Mouse (Mus musculus): Measurements from ENCODE around the gene Wdr54. TPM values are rescaled to one million over a fixed set of nuclear protein-coding genes. Genes with fewer than 3 reads are reported as not detected.

The Wdr54 gene
- polyA plus RNA-seq, 1 experiment from 2014 or later = 0.59 TPM

GRCm38 (mm10) chr6:83101688-83102556, 54.3 kb downstream of the Wdr54 start:
- Histone ChIP-seq H3K36me3 (replicated peaks) (peaks cover 15% of the 10 kb centered on the region; the same call in 1 of the 2 replicates), H3K9ac (peak overlapping the region; percentile 78), H3K27me3 (peaks cover 23% of the 10 kb centered on the region), H3K27ac (replicated peaks) (peak overlapping the region; percentile 81), H3K9me3 (replicated peaks) (no peaks in the 10 kb centered on the region), H3K4me3 (replicated peaks) (peak overlapping the region; percentile 73), H3K4me2 (peak overlapping the region; percentile 100), H3K4me1 (replicated peaks) (peaks cover 29% of the 10 kb centered on the region)
- WGBS (ENCODE audit: insufficient replicate concordance) = under 1% methylated on average over 74 of the region's 74 CpGs
- ATAC-seq (ENCODE audit: insufficient read depth) = peak; percentile 76

GRCm38 (mm10) chr6:83101316-83101687, 54.9 kb downstream of the Wdr54 start, which contains the start of the genes Ccdc142 and Gm42688:
TSS of gene Ccdc142 (plus strand) at chr6:83101601.
TSS of gene Gm42688 (plus strand) at chr6:83101617.
- Histone ChIP-seq H3K36me3 (replicated peaks) (peaks cover 11% of the 10 kb centered on the region; the same call in 1 of the 2 replicates), H3K4me3 (replicated peaks) (peak within 1 kb of the TSS; percentile 73), H3K4me1 (replicated peaks) (peaks cover 29% of the 10 kb centered on the region), H3K9me3 (replicated peaks) (no peaks in the 10 kb centered on the region), H3K9ac (peak within 1 kb of the TSS; percentile 78), H3K27ac (replicated peaks) (peak within 1 kb of the TSS; percentile 81), H3K4me2 (peak within 1 kb of the TSS; percentile 100), H3K27me3 (peaks cover 26% of the 10 kb centered on the region)
- WGBS (ENCODE audit: insufficient replicate concordance) = 1% methylated on average over 25 of the region's 25 CpGs
- ATAC-seq (ENCODE audit: insufficient read depth) = peak; percentile 79

Other genes with a start within 250 kb of the Wdr54 start
- gene Sema4f, start 216.6 kb downstream of the Wdr54 start, polyA plus RNA-seq (2015; fragmentation: Nextera tagmentation; extraction: Ambion mirVana) = 0.06 and 0.10 TPM in 2 replicates
- 11.0 and 12.3 TPM in 2 replicates for gene M1ap, start 209.5 kb downstream of the Wdr54 start, polyA plus RNA-seq (2015; fragmentation: Nextera tagmentation; extraction: Ambion mirVana)
- 19.9 and 21.1 TPM in 2 replicates for gene Dok1, start 122.9 kb downstream of the Wdr54 start, polyA plus RNA-seq (2015; fragmentation: Nextera tagmentation; extraction: Ambion mirVana)
- gene Loxl3, start 122.2 kb downstream of the Wdr54 start, polyA plus RNA-seq (2015; fragmentation: Nextera tagmentation; extraction: Ambion mirVana) = 1.7 and 2.1 TPM in 2 replicates
- 189 and 201 TPM in 2 replicates for gene Aup1, start 101.9 kb downstream of the Wdr54 start, polyA plus RNA-seq (2015; fragmentation: Nextera tagmentation; extraction: Ambion mirVana)
- 87.9 and 93.6 TPM in 2 replicates for gene Htra2, start 101.1 kb downstream of the Wdr54 start, polyA plus RNA-seq (2015; fragmentation: Nextera tagmentation; extraction: Ambion mirVana)
- gene Dqx1, start 98.6 kb downstream of the Wdr54 start, polyA plus RNA-seq (2015; fragmentation: Nextera tagmentation; extraction: Ambion mirVana) = 6.8 and 7.8 TPM in 2 replicates
- not detected in 2 replicates for gene Tlx2, start 86.1 kb downstream of the Wdr54 start, polyA plus RNA-seq (2015; fragmentation: Nextera tagmentation; extraction: Ambion mirVana)
- 18.6 and 18.7 TPM in 2 replicates for gene Pcgf1, start 78.5 kb downstream of the Wdr54 start, polyA plus RNA-seq (2015; fragmentation: Nextera tagmentation; extraction: Ambion mirVana)
- gene Lbx2, start 70.0 kb downstream of the Wdr54 start, polyA plus RNA-seq (2015; fragmentation: Nextera tagmentation; extraction: Ambion mirVana) = 0.38 and 0.39 TPM in 2 replicates
- gene Ccdc142, start 54.8 kb downstream of the Wdr54 start, polyA plus RNA-seq (2015; fragmentation: Nextera tagmentation; extraction: Ambion mirVana) = 0.93 and 1.0 TPM in 2 replicates
- gene Gm42688, start 54.8 kb downstream of the Wdr54 start, polyA plus RNA-seq (2015; fragmentation: Nextera tagmentation; extraction: Ambion mirVana) = 1.1 and 1.4 TPM in 2 replicates
- gene Mrpl53, start 47.4 kb downstream of the Wdr54 start, polyA plus RNA-seq (2015; fragmentation: Nextera tagmentation; extraction: Ambion mirVana) = 70.4 and 72.6 TPM in 2 replicates
- gene Mogs, start 40.9 kb downstream of the Wdr54 start, polyA plus RNA-seq (2015; fragmentation: Nextera tagmentation; extraction: Ambion mirVana) = 37.0 and 39.9 TPM in 2 replicates
- 29.6 and 30.2 TPM in 2 replicates for gene Wbp1, start 34.8 kb downstream of the Wdr54 start, polyA plus RNA-seq (2015; fragmentation: Nextera tagmentation; extraction: Ambion mirVana)
- gene Ino80b, start 31.0 kb downstream of the Wdr54 start, polyA plus RNA-seq (2015; fragmentation: Nextera tagmentation; extraction: Ambion mirVana) = 5.0 and 5.3 TPM in 2 replicates
- 12.1 and 17.9 TPM in 2 replicates for gene Rtkn, start 20.9 kb downstream of the Wdr54 start, polyA plus RNA-seq (2015; fragmentation: Nextera tagmentation; extraction: Ambion mirVana)
- 0.10 and 0.17 TPM in 2 replicates for gene 1700003E16Rik, start within 50 bp of the Wdr54 start, polyA plus RNA-seq (2015; fragmentation: Nextera tagmentation; extraction: Ambion mirVana)
- 24.1 and 26.7 TPM in 2 replicates for gene Dctn1, start 9.5 kb upstream of the Wdr54 start, polyA plus RNA-seq (2015; fragmentation: Nextera tagmentation; extraction: Ambion mirVana)
- gene Slc4a5, start 63.4 kb upstream of the Wdr54 start, polyA plus RNA-seq (2015; fragmentation: Nextera tagmentation; extraction: Ambion mirVana) = 1.1 TPM in 2 replicates
- gene Mthfd2, start 169.5 kb upstream of the Wdr54 start, polyA plus RNA-seq (2015; fragmentation: Nextera tagmentation; extraction: Ambion mirVana) = 61.6 and 67.8 TPM in 2 replicates
- 34.9 and 35.9 TPM in 2 replicates for gene Mob1a, start 169.6 kb upstream of the Wdr54 start, polyA plus RNA-seq (2015; fragmentation: Nextera tagmentation; extraction: Ambion mirVana)
- gene Bola3, start 192.8 kb upstream of the Wdr54 start, polyA plus RNA-seq (2015; fragmentation: Nextera tagmentation; extraction: Ambion mirVana) = 204 and 248 TPM in 2 replicates

Measured in liver, embryonic 15.5 days (tissue).